50 mouse cellular contexts compared by ENCODE assay signal in genomic region chr1:86452713-86453112, GRCm38 (mm10). TPM values are rescaled to one million over a fixed set of nuclear protein-coding genes. Genes with fewer than 3 reads are reported as not detected.
"Had no signal": no experiment of that assay in that cellular context is flagged by ENCODE, and none has a peak within 500 bp of the region (broad histone marks: within the 10 kb centered on the region; RNA-seq: fewer than 3 reads in every experiment).

No protein-coding gene starts in this region.

- H3K4me2 ChIP-seq: heart, embryonic 12.5 days; heart, embryonic 13.5 days; heart, embryonic 15.5 days; hindbrain, embryonic 12.5 days; hindbrain, embryonic 13.5 days; hindbrain, embryonic 14.5 days; hindbrain, embryonic 15.5 days; intestine, embryonic 15.5 days; kidney, embryonic 15.5 days had no signal

- H3K9ac ChIP-seq: heart, embryonic 12.5 days; heart, embryonic 13.5 days; heart, embryonic 15.5 days; hindbrain, embryonic 12.5 days; hindbrain, embryonic 13.5 days; hindbrain, embryonic 14.5 days; hindbrain, embryonic 15.5 days; intestine, embryonic 15.5 days; kidney, embryonic 15.5 days had no signal

- H3K36me3 ChIP-seq: heart, embryonic 12.5 days; heart, embryonic 13.5 days; heart, embryonic 15.5 days; hindbrain, embryonic 10.5 days; hindbrain, embryonic 12.5 days; hindbrain, embryonic 13.5 days; hindbrain, embryonic 15.5 days; intestine, embryonic 15.5 days; kidney, embryonic 15.5 days had no signal

- DNase-seq: heart, postnatal 10 days; heart, postnatal 14 days; heart, postnatal 36 days; heart, postnatal 4 days; kidney, adult 11 months; kidney, adult 18-20 months; kidney, adult 2 months; kidney, adult 8-10 months; kidney, adult 9 months; kidney, postnatal 10 days; kidney, postnatal 14 days; kidney, postnatal 25 days; kidney, postnatal 36 days; kidney, postnatal 4 days; layer of hippocampus, adult 9-11 months; layer of hippocampus, postnatal 36 days had no signal

- H3K4me3 ChIP-seq: heart, embryonic 12.5 days; heart, embryonic 13.5 days; heart, embryonic 15.5 days; hindbrain, embryonic 10.5 days; hindbrain, embryonic 12.5 days; hindbrain, embryonic 13.5 days; hindbrain, embryonic 15.5 days; intestine, embryonic 15.5 days; kidney, embryonic 15.5 days; layer of hippocampus, adult 2 months had no signal

- H3K27ac ChIP-seq: heart, embryonic 13.5 days; heart, embryonic 15.5 days; hindbrain, embryonic 10.5 days; hindbrain, embryonic 12.5 days; hindbrain, embryonic 13.5 days; hindbrain, embryonic 14.5 days; hindbrain, embryonic 15.5 days; hindbrain, postnatal 0 days; intestine, embryonic 15.5 days; kidney, embryonic 15.5 days; kidney, postnatal 0 days; layer of hippocampus, adult 2 months had no signal

- H3K9me3 ChIP-seq: heart, embryonic 12.5 days; heart, embryonic 13.5 days; heart, embryonic 15.5 days; hindbrain, embryonic 10.5 days; hindbrain, embryonic 12.5 days; hindbrain, embryonic 13.5 days; hindbrain, embryonic 15.5 days; intestine, embryonic 15.5 days; kidney, embryonic 15.5 days had no signal

- ATAC-seq: hindbrain, embryonic 16.5 days; hindbrain, postnatal 0 days; inflammation-experienced regulatory T-cells, adult 6 months; intestine, embryonic 15.5 days; intestine, embryonic 16.5 days; intestine, postnatal 0 days had no signal

- H3K27me3 ChIP-seq: heart, embryonic 12.5 days; heart, embryonic 13.5 days; heart, embryonic 15.5 days; hindbrain, embryonic 12.5 days; hindbrain, embryonic 13.5 days; hindbrain, embryonic 15.5 days; intestine, embryonic 15.5 days; kidney, embryonic 15.5 days had no signal

RNA-seq across cellular contexts. Expression of gene Tex44, which starts 26.6 kb away (rescaled TPM):
- total RNA-seq: heart, postnatal 10 days; heart, postnatal 14 days; heart, postnatal 25 days; heart, postnatal 36 days; heart, postnatal 4 days; hematopoietic stem cell, adult 5-6 weeks; hindbrain, postnatal 0 days; layer of hippocampus, adult 18-20 months; layer of hippocampus, adult 2 months; layer of hippocampus, adult 8-10 months; layer of hippocampus, postnatal 10 days; layer of hippocampus, postnatal 14 days; layer of hippocampus, postnatal 25 days; layer of hippocampus, postnatal 36 days; left cerebral cortex, adult 18-20 months; left cerebral cortex, adult 8-10 months had no signal
- polyA plus RNA-seq: heart, embryonic 12.5 days; heart, embryonic 13.5 days; heart, embryonic 14.5 days; heart, embryonic 15.5 days; heart, embryonic 16.5 days; heart, postnatal 0 days; hindbrain, embryonic 10.5 days; hindbrain, embryonic 12.5 days; hindbrain, embryonic 13.5 days; hindbrain, embryonic 14.5 days; hindbrain, embryonic 15.5 days; hindbrain, embryonic 16.5 days; hindbrain, postnatal 0 days; inflammation-experienced regulatory T-cells, adult 6 months; intestine, embryonic 14.5 days; intestine, embryonic 15.5 days; intestine, embryonic 16.5 days; intestine, postnatal 0 days; kidney, adult 2 months; kidney, embryonic 14.5 days; kidney, embryonic 15.5 days; kidney, embryonic 16.5 days; kidney, postnatal 0 days; large intestine, adult 2 months had no signal

RNA-seq across cellular contexts. Expression of gene Nmur1, which starts 26.7 kb away (rescaled TPM):
- total RNA-seq: heart, postnatal 10 days; heart, postnatal 14 days; heart, postnatal 25 days; heart, postnatal 36 days; heart, postnatal 4 days; hematopoietic stem cell, adult 5-6 weeks; layer of hippocampus, adult 18-20 months; layer of hippocampus, adult 2 months; layer of hippocampus, adult 8-10 months; layer of hippocampus, postnatal 10 days; layer of hippocampus, postnatal 14 days; layer of hippocampus, postnatal 25 days; layer of hippocampus, postnatal 36 days; left cerebral cortex, adult 18-20 months had no signal
- polyA plus RNA-seq: heart, embryonic 12.5 days; heart, embryonic 13.5 days; heart, embryonic 14.5 days; heart, embryonic 15.5 days; heart, embryonic 16.5 days; heart, postnatal 0 days; hindbrain, embryonic 11.5 days; hindbrain, embryonic 13.5 days; hindbrain, embryonic 14.5 days; intestine, embryonic 14.5 days; kidney, embryonic 14.5 days; kidney, embryonic 15.5 days; kidney, postnatal 0 days had no signal
